Mouse (Mus musculus): ENCODE data around the gene Cfap100.

- TF ChIP-seq CTCF (IDR thresholded peaks at IDR 0.05; ENCODE audit: low read depth, low read length) = no peak
- no peak for TF ChIP-seq EP300 (IDR thresholded peaks at IDR 0.05; ENCODE audit: insufficient read depth, low read depth, low read length)
- TF ChIP-seq POLR2A (IDR thresholded peaks at IDR 0.05; ENCODE audit: insufficient read depth, low read length) = no peak
These were observed 31.3 kb downstream of the Cfap100 start for GRCm38 (mm10) chr6:90397291-90397690.

Measured in ES-Bruce4 (cell line).